Mouse (Mus musculus) midbrain, embryonic 16.5 days (tissue): ENCODE data around the gene Hilpda. TPM values are rescaled to one million over a fixed set of nuclear protein-coding genes. Genes with fewer than 3 reads are reported as not detected.

ENCODE experiments used
- ATAC-seq: fragments of 200-750 bp; cut with Nextera tagmentation; 2 replicates; pipeline ENCODE4 v1.8.0; 2017; ENCODE audit warnings: moderate TSS enrichment
- H3K27ac ChIP-seq: fragments of 300-500 bp; sonication (generic); 2 replicates; pipeline ENCODE4 v1.5.1; 2014; ENCODE audit warnings: mild to moderate bottlenecking, low read length, mixed read lengths
- H3K27me3 ChIP-seq: fragments of 300-500 bp; sonication (generic); 2 replicates; pipeline ENCODE4 v1.6.1; 2014; ENCODE audit warnings: low read depth, low read length, mixed read lengths; ENCODE audit not compliant: control insufficient read depth, insufficient read depth
- H3K36me3 ChIP-seq: fragments of 300-500 bp; sonication (generic); 2 replicates; pipeline ENCODE4 v1.6.1; 2014; ENCODE audit warnings: mild to moderate bottlenecking, low read length, moderate library complexity, mixed read lengths; ENCODE audit not compliant: control insufficient read depth, insufficient read depth
- H3K4me1 ChIP-seq: fragments of 300-500 bp; sonication (generic); 2 replicates; pipeline ENCODE4 v1.6.1; 2014; ENCODE audit warnings: mild to moderate bottlenecking, low read length, mixed read lengths; ENCODE audit not compliant: control insufficient read depth, insufficient read depth
- H3K4me2 ChIP-seq: fragments of 300-500 bp; sonication (generic); 2 replicates; pipeline ENCODE4 v1.6.1; 2014; ENCODE audit warnings: mild to moderate bottlenecking, low read length, mixed read lengths
- H3K4me3 ChIP-seq: fragments of 300-500 bp; sonication (generic); 2 replicates; pipeline ENCODE4 v1.5.1; 2014; ENCODE audit warnings: low read depth, mild to moderate bottlenecking, low read length, moderate library complexity, mixed read lengths
- H3K9ac ChIP-seq: fragments of 300-500 bp; sonication (generic); 2 replicates; pipeline ENCODE4 v1.6.1; 2014; ENCODE audit warnings: low read depth, low read length, mixed read lengths
- H3K9me3 ChIP-seq: fragments of 300-500 bp; sonication (generic); replicated peaks from 2 replicates; pipeline ENCODE4 v1.6.1; 2014; ENCODE audit warnings: mild to moderate bottlenecking, low read length, mixed read lengths; ENCODE audit not compliant: control insufficient read depth, poor library complexity, severe bottlenecking
- WGBS: fragments of 180-500 bp; shearing (Covaris S2); extraction: QIAGEN DNeasy Blood & Tissue Kit; methylation state at CpG from one replicate; pipeline ENCODE4 v1.1.7; 2014; 5-methylcytosine and 5-hydroxymethylcytosine counted together
- polyA plus RNA-seq: library from polyadenylated mRNA; unstranded; fragments of >200 nt; fragmentation: Nextera tagmentation; extraction: Ambion mirVana; gene quantifications from 2 replicates; pipeline ENCODE4 v1.2.1, GENCODE M21; 2015

The Hilpda gene
- 34.8 and 36.4 TPM in 2 replicates for polyA plus RNA-seq

- under 1% methylated on average over 45 of the region's 46 CpGs for WGBS
These were observed at the start of gene Hilpda for GRCm38 (mm10) chr6:29272312-29273072. TSS of gene Hilpda (plus strand) at chr6:29272488.

DNA sequence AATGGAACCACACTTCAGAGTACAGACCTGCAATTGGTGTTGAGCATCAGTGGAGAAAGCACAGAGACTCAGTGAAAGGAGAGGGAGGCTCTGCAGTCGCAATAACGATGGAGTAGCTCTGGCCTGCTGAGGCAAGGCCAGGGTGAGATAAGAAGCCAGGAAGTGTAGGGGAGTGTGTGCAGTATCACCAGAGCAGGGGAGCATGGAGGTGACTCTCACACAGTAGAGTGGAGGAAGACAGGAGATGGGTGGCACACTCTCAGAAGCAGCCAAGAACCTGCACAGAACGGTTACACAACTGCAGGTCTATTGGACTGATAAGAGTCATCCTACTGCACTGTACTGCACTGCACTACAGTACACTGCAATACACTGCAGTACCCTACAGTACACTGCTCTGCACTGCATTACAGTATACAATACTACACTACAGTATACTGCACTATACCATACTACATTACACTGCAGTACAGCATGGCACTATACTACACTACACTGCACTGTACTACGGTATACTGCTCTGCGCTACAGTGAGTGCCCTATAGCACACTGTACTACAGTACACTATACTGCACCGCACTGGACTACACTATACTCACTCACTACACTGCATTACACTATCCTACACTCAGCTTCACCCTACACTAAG is 42.9 kb upstream of the Hilpda start:
- H3K9ac ChIP-seq = no peak overlapping the region
- WGBS = 91% methylated on average over 6 of the region's 6 CpGs
- no peak overlapping the region for H3K4me3 ChIP-seq
- no peaks in the 10 kb centered on the region for H3K27me3 ChIP-seq
- ATAC-seq = peak; percentile 54
- H3K4me1 ChIP-seq = no peaks in the 10 kb centered on the region
- H3K9me3 ChIP-seq = no peaks in the 10 kb centered on the region; the same call in 1 of the 2 replicates
- no peak overlapping the region for H3K27ac ChIP-seq
- H3K36me3 ChIP-seq = no peaks in the 10 kb centered on the region
- no peak overlapping the region for H3K4me2 ChIP-seq

More at GRCm38 (mm10) chr6:29272312-29273072, at the start of gene Hilpda:
- Histone ChIP-seq H3K27ac (peak within 1 kb of the TSS; percentile 55), H3K4me3 (peak within 1 kb of the TSS; percentile 72), H3K4me1 (peaks cover 10% of the 10 kb centered on the region), H3K27me3 (no peaks in the 10 kb centered on the region), H3K36me3 (no peaks in the 10 kb centered on the region), H3K9me3 (no peaks in the 10 kb centered on the region), H3K4me2 (peak within 1 kb of the TSS; percentile 87), H3K9ac (peak within 1 kb of the TSS; percentile 85)
- peak; percentile 97 for ATAC-seq

GRCm38 (mm10) chr6:29230386-29230785 is 41.9 kb upstream of the Hilpda start:
- WGBS = 70% methylated on average over 6 of the region's 6 CpGs
- Histone ChIP-seq H3K9ac (no peak overlapping the region), H3K4me2 (no peak overlapping the region), H3K4me3 (no peak overlapping the region), H3K9me3 (no peaks in the 10 kb centered on the region; the same call in 1 of the 2 replicates), H3K4me1 (no peaks in the 10 kb centered on the region), H3K27me3 (no peaks in the 10 kb centered on the region), H3K27ac (no peak overlapping the region), H3K36me3 (no peaks in the 10 kb centered on the region)
- ATAC-seq = no peak

DNA sequence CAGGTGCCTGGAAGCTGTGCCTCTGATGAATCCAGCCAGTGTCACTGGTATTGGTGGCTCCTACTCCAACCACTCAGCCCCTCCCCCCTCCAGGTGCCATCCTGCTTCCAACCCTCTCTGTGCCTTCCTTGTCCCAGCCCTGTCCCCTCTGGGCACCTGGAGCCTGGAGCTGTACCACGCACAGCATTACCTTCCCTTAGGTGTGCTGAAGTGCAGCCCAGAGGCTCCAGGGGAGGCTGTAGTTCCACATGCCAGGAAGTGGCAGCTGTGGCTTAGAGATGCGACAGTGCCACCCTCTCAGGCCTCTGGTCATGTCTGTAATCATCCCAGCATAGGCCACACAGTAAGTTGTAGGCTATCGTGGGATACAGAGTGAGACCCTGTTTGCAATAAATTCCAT is 40.5 kb upstream of the Hilpda start:
- no peak overlapping the region for H3K9ac ChIP-seq
- no peaks in the 10 kb centered on the region for H3K9me3 ChIP-seq
- no peak overlapping the region for H3K4me3 ChIP-seq
- H3K4me2 ChIP-seq = no peak overlapping the region
- WGBS = 83% methylated on average over 3 of the region's 3 CpGs
- H3K4me1 ChIP-seq = no peaks in the 10 kb centered on the region
- no peak overlapping the region for H3K27ac ChIP-seq
- H3K27me3 ChIP-seq = no peaks in the 10 kb centered on the region
- no peak for ATAC-seq
- no peaks in the 10 kb centered on the region for H3K36me3 ChIP-seq

DNA sequence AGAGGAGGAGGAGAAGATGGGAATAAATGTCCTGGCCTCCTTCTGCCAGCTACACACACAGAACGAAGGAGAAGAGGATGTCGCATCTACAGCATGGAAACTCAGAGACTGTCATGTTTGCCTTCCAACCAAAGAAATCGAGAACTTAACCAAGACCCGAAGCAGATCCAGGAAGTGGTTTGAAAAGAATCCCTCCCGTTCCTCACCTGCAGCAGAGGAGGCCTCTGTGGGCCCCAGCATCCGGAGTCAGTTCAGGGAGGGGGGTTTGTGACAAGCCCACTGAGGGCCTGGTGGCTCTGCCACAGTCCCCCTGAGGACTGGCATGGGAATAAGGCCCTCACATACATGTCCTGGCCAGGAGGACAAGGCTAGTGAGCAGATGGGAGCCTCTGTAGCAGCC is 40.0 kb upstream of the Hilpda start:
- Histone ChIP-seq H3K36me3 (no peaks in the 10 kb centered on the region), H3K4me2 (no peak overlapping the region), H3K9ac (no peak overlapping the region), H3K27ac (no peak overlapping the region), H3K27me3 (no peaks in the 10 kb centered on the region), H3K4me3 (no peak overlapping the region), H3K4me1 (no peaks in the 10 kb centered on the region), H3K9me3 (no peaks in the 10 kb centered on the region)
- WGBS = 85% methylated on average over 6 of the region's 6 CpGs
- no peak for ATAC-seq

DNA sequence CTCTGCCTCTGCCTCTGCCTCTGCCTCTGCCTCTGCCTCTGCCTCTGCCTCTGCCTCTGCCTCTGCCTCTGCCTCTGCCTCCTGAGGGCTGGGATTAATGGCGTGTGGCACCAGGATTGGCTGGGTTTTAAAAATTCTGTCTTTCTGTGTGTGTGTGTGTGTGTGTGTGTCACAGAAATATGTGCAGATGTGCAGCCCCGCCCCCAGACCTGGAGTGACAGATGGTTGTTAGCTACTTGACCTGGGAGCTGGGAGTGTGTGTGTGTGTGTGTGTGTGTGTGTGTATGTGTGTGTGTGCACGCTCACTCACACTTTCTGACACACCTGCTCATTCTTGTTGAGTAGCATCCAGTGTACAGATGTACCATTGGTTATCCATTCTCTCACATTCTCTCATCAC is 38.6 kb upstream of the Hilpda start:
- no peak overlapping the region for H3K4me3 ChIP-seq
- H3K27ac ChIP-seq = no peak overlapping the region
- no peak for ATAC-seq
- H3K4me1 ChIP-seq = no peaks in the 10 kb centered on the region
- H3K9me3 ChIP-seq = no peaks in the 10 kb centered on the region
- no peak overlapping the region for H3K9ac ChIP-seq
- 70% methylated on average over 3 of the region's 3 CpGs for WGBS
- no peaks in the 10 kb centered on the region for H3K36me3 ChIP-seq
- no peaks in the 10 kb centered on the region for H3K27me3 ChIP-seq
- H3K4me2 ChIP-seq = no peak overlapping the region

DNA sequence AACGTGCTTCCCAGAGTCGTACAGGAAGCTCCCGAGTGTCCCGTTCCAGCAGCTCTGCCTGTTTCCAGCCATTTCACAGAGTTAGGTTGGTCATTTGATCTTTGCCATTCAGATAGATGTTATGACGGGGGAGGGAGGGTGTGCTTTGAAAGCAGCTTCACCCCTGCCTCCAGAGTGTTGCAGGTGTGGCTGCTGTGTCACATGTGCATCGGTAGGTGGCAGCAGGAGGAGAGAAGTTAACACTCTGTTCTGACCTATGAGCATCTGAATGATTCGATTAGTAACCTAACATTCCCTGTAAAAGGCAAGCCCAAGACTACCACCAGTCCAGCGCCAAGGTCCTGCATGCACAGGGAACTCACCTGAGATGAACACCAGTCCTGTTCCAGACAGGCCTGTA is 38.0 kb upstream of the Hilpda start:
- no peak overlapping the region for H3K9ac ChIP-seq
- peak; percentile 21; the same call in 1 of the 2 replicates for ATAC-seq
- H3K4me3 ChIP-seq = no peak overlapping the region
- H3K4me1 ChIP-seq = no peaks in the 10 kb centered on the region
- no peaks in the 10 kb centered on the region for H3K27me3 ChIP-seq
- H3K36me3 ChIP-seq = no peaks in the 10 kb centered on the region
- H3K4me2 ChIP-seq = no peak overlapping the region
- H3K27ac ChIP-seq = no peak overlapping the region
- no peaks in the 10 kb centered on the region for H3K9me3 ChIP-seq
- WGBS = 54% methylated on average over 8 of the region's 8 CpGs

GRCm38 (mm10) chr6:29240806-29241205 is 31.5 kb upstream of the Hilpda start:
- Histone ChIP-seq H3K9ac (no peak overlapping the region), H3K27ac (no peak overlapping the region), H3K4me3 (no peak overlapping the region), H3K9me3 (no peaks in the 10 kb centered on the region), H3K27me3 (no peaks in the 10 kb centered on the region), H3K4me1 (no peaks in the 10 kb centered on the region), H3K36me3 (no peaks in the 10 kb centered on the region), H3K4me2 (no peak overlapping the region)
- 33% methylated on average over 2 of the region's 2 CpGs for WGBS
- no peak for ATAC-seq

DNA sequence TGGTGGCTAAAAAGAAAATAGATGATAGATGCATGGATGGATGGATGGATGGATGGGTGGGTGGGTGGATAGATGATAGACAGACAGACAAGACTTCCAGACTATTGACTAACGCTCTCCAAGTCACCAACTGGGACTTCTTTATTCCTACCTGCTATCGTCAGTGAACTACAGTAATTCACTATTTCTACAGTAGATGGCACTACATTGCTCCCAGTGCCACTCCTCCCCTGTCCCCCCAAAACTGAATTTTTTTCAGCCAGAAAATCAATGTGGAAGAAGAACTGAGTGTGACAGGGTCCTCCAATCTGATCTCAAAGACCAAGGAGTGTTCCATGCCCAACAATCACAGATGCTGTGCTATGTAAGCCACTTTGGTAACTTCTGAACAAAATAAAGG is 30.6 kb upstream of the Hilpda start:
- H3K27me3 ChIP-seq = no peaks in the 10 kb centered on the region
- no peak for ATAC-seq
- H3K4me1 ChIP-seq = no peaks in the 10 kb centered on the region
- no peaks in the 10 kb centered on the region for H3K9me3 ChIP-seq
- H3K4me2 ChIP-seq = no peak overlapping the region
- H3K9ac ChIP-seq = no peak overlapping the region
- no peak overlapping the region for H3K27ac ChIP-seq
- WGBS = 61% methylated on average over 2 of the region's 2 CpGs
- H3K36me3 ChIP-seq = no peaks in the 10 kb centered on the region
- no peak overlapping the region for H3K4me3 ChIP-seq
